Mouse (Mus musculus): ENCODE data around the gene Nhej1.

- TF ChIP-seq CTCF (IDR thresholded peaks at IDR 0.05; ENCODE audit: control insufficient read depth, insufficient read depth, insufficient replicate concordance, low read depth, low read length): no peak
- no peak for TF ChIP-seq POLR2A (IDR thresholded peaks at IDR 0.05; ENCODE audit: control insufficient read depth, low read depth, low read length)
These were observed 11.3 kb upstream of the Nhej1 start for GRCm38 (mm10) chr1:75136293-75136692.

All from testis, adult 2 months (tissue).